Mouse (Mus musculus) embryonic facial prominence, embryonic 13.5 days (tissue): ENCODE measurements around the gene Olfr1129. TPM values are rescaled to one million over a fixed set of nuclear protein-coding genes. Genes with fewer than 3 reads are reported as not detected.
A peak's percentile ranks its signal among the peaks of the same experiment; 100 is the strongest.
"Not testable (repeated sequence)": the region's sequence is repeated elsewhere in the genome, so short reads cannot be mapped to it uniquely, and the experiment has no call there.

ENCODE experiments used
- ATAC-seq: fragments of 200-750 bp; cut with Nextera tagmentation; 2 replicates; pipeline ENCODE4 v1.8.0; 2017; ENCODE audit warnings: low read depth; ENCODE audit not compliant: insufficient number of reproducible peaks, insufficient read depth, low FRiP score, low TSS enrichment
- H3K27ac ChIP-seq: fragments of 300-500 bp; sonication (generic); 2 replicates; pipeline ENCODE4 v1.5.1; 2015; ENCODE audit warnings: moderate library complexity, mild to moderate bottlenecking, inconsistent platforms
- H3K27me3 ChIP-seq: fragments of 300-500 bp; sonication (generic); 2 replicates; pipeline ENCODE4 v1.6.1; 2015; ENCODE audit warnings: mild to moderate bottlenecking, inconsistent platforms
- H3K36me3 ChIP-seq: fragments of 300-500 bp; sonication (generic); 2 replicates; pipeline ENCODE4 v1.6.1; 2015; ENCODE audit warnings: mild to moderate bottlenecking, inconsistent platforms
- H3K4me1 ChIP-seq: fragments of 300-500 bp; sonication (generic); 2 replicates; pipeline ENCODE4 v1.6.1; 2015; ENCODE audit warnings: inconsistent platforms
- H3K4me2 ChIP-seq: fragments of 300-500 bp; sonication (generic); 2 replicates; pipeline ENCODE4 v1.6.1; 2015; ENCODE audit warnings: moderate library complexity, mild to moderate bottlenecking, inconsistent platforms
- H3K4me3 ChIP-seq: fragments of 300-500 bp; sonication (generic); 2 replicates; pipeline ENCODE4 v1.5.1; 2015; ENCODE audit warnings: mild to moderate bottlenecking, inconsistent platforms
- H3K9ac ChIP-seq: fragments of 300-500 bp; sonication (generic); 2 replicates; pipeline ENCODE4 v1.6.1; 2015; ENCODE audit warnings: mild to moderate bottlenecking, inconsistent platforms
- H3K9me3 ChIP-seq: fragments of 300-500 bp; sonication (generic); 2 replicates; pipeline ENCODE4 v1.6.1; 2016; ENCODE audit warnings: inconsistent platforms
- WGBS: fragments of 180-500 bp; shearing (Covaris S2); methylation state at CpG from one replicate; pipeline ENCODE4 v1.1.7; 2015; ENCODE audit warnings: mixed read lengths; 5-methylcytosine and 5-hydroxymethylcytosine counted together
- polyA plus RNA-seq: library from polyadenylated mRNA; unstranded; fragments of >200 nt; fragmentation: Nextera tagmentation; extraction: Ambion mirVana; gene quantifications from 2 replicates; pipeline ENCODE4 v1.2.1, GENCODE M21; 2015

The Olfr1129 gene
- polyA plus RNA-seq = not detected in 2 replicates

DNA sequence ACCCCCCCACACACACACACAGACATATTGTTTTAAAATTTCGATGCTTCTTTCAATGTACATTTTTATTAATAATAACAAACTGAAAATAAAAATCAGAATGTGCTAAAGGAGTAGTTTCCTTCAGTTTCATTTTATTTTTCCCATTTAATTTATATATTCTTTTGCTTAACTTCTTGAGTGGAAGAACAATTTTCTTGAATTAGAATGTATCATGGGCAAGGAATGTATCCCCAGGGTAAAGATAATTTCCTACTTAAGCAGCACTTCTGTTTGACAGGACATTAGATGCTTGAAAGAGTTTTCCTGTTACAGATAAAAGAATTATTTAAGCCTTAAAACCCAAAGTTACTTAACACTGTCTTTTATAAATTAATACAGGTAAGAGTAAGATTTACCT lies at the start of gene Olfr1129:
Gene Olfr1129, plus strand, starts transcription at position 301 of the 400 bp plus-strand sequence.
- H3K36me3 ChIP-seq, H3K27me3 ChIP-seq, ATAC-seq, H3K9ac ChIP-seq, H3K4me3 ChIP-seq, H3K27ac ChIP-seq, H3K4me2 ChIP-seq, H3K9me3 ChIP-seq, H3K4me1 ChIP-seq: not testable (repeated sequence)
- WGBS = 66% methylated on average over 1 of the region's 1 CpGs

GRCm38 (mm10) chr2:87525899-87526616 lies 47.6 kb upstream of the Olfr1129 start:
- H3K9ac ChIP-seq, H3K4me1 ChIP-seq, ATAC-seq, H3K27me3 ChIP-seq, H3K36me3 ChIP-seq, H3K9me3 ChIP-seq, H3K27ac ChIP-seq: not testable (repeated sequence)
- H3K4me3 ChIP-seq = peak overlapping the region; percentile 29
- peak overlapping the region; percentile 51 for H3K4me2 ChIP-seq
- WGBS = 28% methylated on average over 39 of the region's 39 CpGs

DNA sequence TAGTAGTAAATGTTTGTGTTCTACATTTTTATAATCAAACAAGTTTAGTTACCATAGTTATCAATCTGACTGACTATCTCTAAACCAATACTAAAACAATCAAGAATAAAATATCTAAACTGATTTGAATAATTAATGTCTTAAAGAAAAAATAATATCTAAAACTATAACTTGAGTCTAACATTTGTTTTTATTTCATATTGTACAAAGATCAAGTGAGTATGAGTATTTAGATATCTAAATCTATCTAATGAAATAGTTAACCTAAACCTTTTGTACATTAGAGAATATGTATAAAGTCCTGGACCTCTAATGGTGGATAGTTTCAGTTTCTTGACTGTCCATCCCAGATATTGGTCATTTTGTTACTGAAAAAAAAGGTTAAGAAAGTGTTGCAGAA lies 42.2 kb upstream of the Olfr1129 start, which contains the start of gene Olfr153:
Gene Olfr153, plus strand, starts transcription at position 301 of the 400 bp plus-strand sequence.
- Histone ChIP-seq H3K9ac (no peak within 1 kb of the TSS), H3K4me3 (no peak within 1 kb of the TSS), H3K4me1 (no peaks in the 10 kb centered on the region), H3K4me2 (no peak within 1 kb of the TSS), H3K9me3 (no peaks in the 10 kb centered on the region), H3K27ac (no peak within 1 kb of the TSS), H3K27me3 (no peaks in the 10 kb centered on the region), H3K36me3 (no peaks in the 10 kb centered on the region)
- ATAC-seq = no peak

- no peaks in the 10 kb centered on the region for H3K27me3 ChIP-seq
- no peaks in the 10 kb centered on the region for H3K36me3 ChIP-seq
- no peak overlapping the region for H3K27ac ChIP-seq
- H3K4me2 ChIP-seq = no peak overlapping the region
- no peak overlapping the region for H3K9ac ChIP-seq
- WGBS = 40% methylated on average over 2 of the region's 2 CpGs
- H3K4me3 ChIP-seq = no peak overlapping the region
- H3K4me1 ChIP-seq = no peaks in the 10 kb centered on the region
- ATAC-seq = no peak
- no peaks in the 10 kb centered on the region for H3K9me3 ChIP-seq
These were observed 38.9 kb upstream of the Olfr1129 start for GRCm38 (mm10) chr2:87534826-87535225.

DNA sequence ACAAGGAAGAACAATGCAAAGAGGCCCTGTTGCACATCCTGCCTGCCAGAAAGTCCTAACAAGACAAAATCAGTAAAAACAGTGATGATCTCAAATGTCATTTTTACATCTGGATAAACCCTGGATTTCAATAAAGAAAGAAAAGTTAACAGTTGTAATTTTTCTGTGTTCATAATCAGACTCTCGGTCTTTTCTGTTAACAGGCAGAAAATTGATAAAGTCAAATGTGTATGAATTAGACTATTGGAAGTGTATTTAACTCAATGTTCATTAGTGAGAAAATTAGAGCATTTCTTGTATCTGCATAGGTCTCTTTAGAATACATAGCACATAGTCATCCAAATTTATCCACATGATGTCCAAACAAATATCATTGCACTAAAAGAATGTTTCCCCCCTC lies 28.3 kb upstream of the Olfr1129 start, which contains the start of gene Olfr1128:
Gene Olfr1128, minus strand, starts transcription at position 101 of the 400 bp plus-strand sequence.
- 88% methylated on average over 1 of the region's 1 CpGs for WGBS
- no peak within 1 kb of the TSS for H3K4me3 ChIP-seq

DNA sequence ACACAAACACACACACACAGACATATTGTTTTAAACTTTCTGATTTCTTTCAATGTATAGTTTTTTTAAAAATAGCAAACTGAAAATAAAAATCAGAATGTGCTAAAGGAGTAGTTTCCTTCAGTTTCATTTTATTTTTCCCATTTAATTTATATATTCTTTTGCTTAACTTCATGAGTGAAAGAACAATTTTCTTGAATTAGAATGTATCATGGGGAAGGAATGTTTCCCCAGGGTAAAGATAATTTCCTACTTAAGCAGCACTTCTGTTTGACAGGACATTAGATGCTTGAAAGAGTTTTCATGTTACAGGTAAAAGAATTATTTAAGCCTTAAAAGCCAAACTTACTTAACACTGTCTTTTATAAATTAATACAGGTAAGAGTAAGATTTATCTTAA lies 32.2 kb downstream of the Olfr1129 start, which contains the start of gene Olfr1130:
Gene Olfr1130, plus strand, starts transcription at position 301 of the 400 bp plus-strand sequence.
- ATAC-seq, H3K27ac ChIP-seq, H3K9me3 ChIP-seq, H3K4me1 ChIP-seq, H3K36me3 ChIP-seq, H3K4me3 ChIP-seq, H3K4me2 ChIP-seq, H3K27me3 ChIP-seq, H3K9ac ChIP-seq: not testable (repeated sequence)

More for the DNA sequence above, 28.3 kb upstream of the Olfr1129 start, which contains the start of gene Olfr1128:
- Histone ChIP-seq H3K36me3 (no peaks in the 10 kb centered on the region), H3K27ac (no peak within 1 kb of the TSS), H3K9ac (no peak within 1 kb of the TSS), H3K27me3 (no peaks in the 10 kb centered on the region), H3K4me2 (no peak within 1 kb of the TSS), H3K9me3 (no peaks in the 10 kb centered on the region), H3K4me1 (no peaks in the 10 kb centered on the region)
- ATAC-seq = no peak

DNA sequence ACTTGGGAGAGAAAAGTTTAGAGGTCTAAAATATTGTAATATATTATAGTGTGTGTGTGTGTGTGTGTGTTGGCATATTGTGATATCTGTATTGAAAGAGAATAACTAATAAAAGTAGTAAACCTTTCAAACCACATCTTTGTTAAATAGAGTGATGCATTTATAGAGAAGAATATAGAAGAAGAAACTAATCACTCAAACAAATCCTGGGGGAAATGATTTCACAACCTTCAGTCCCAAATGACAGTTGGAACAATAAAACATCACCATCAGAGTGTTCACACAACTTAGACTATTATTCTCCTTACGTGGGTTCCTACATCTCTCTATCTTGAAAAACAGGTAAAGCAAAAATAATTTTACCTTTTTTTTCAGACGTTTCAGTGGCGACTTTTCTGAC lies 53.1 kb downstream of the Olfr1129 start, which contains the start of gene Olfr1131:
Gene Olfr1131, plus strand, starts transcription at position 301 of the 400 bp plus-strand sequence.
- no peak for ATAC-seq
- no peak within 1 kb of the TSS for H3K4me3 ChIP-seq
- no peaks in the 10 kb centered on the region for H3K9me3 ChIP-seq
- H3K27ac ChIP-seq = no peak within 1 kb of the TSS
- no peak within 1 kb of the TSS for H3K9ac ChIP-seq
- no peaks in the 10 kb centered on the region for H3K27me3 ChIP-seq
- no peak within 1 kb of the TSS for H3K4me2 ChIP-seq
- no peaks in the 10 kb centered on the region for H3K36me3 ChIP-seq
- H3K4me1 ChIP-seq = no peaks in the 10 kb centered on the region
- 70% methylated on average over 3 of the region's 3 CpGs for WGBS

Other genes starting within 250 kb of the Olfr1129 start
- not detected in 2 replicates for gene Olfr1120, start 219.1 kb upstream of the Olfr1129 start, polyA plus RNA-seq
- gene Olfr1121, start 204.0 kb upstream of the Olfr1129 start, polyA plus RNA-seq = not detected in 2 replicates
- not detected in 2 replicates for gene Olfr1122, start 188.1 kb upstream of the Olfr1129 start, polyA plus RNA-seq
- gene Olfr1123, start 157.3 kb upstream of the Olfr1129 start, polyA plus RNA-seq = not detected in 2 replicates
- gene Olfr1124, start 143.6 kb upstream of the Olfr1129 start, polyA plus RNA-seq = 0.14 TPM in 1 of 2 replicates, not detected in the other
- not detected in 2 replicates for gene Olfr1126, start 119.9 kb upstream of the Olfr1129 start, polyA plus RNA-seq
- gene Pramel7, start 76.8 kb upstream of the Olfr1129 start, polyA plus RNA-seq = not detected in 2 replicates
- not detected in 2 replicates for gene Pramel6, start 67.3 kb upstream of the Olfr1129 start, polyA plus RNA-seq
- not detected in 2 replicates for gene Olfr153, start 42.1 kb upstream of the Olfr1129 start, polyA plus RNA-seq
- gene Olfr1128, start 28.4 kb upstream of the Olfr1129 start, polyA plus RNA-seq = not detected in 2 replicates
- gene Olfr1130, start 32.3 kb downstream of the Olfr1129 start, polyA plus RNA-seq = not detected in 2 replicates
- not detected in 2 replicates for gene Olfr1131, start 53.2 kb downstream of the Olfr1129 start, polyA plus RNA-seq
- gene Olfr1132, start 63.6 kb downstream of the Olfr1129 start, polyA plus RNA-seq = not detected in 2 replicates
- gene Olfr1133, start 73.5 kb downstream of the Olfr1129 start, polyA plus RNA-seq = not detected in 2 replicates
- not detected in 2 replicates for gene Olfr1134, start 84.6 kb downstream of the Olfr1129 start, polyA plus RNA-seq
- not detected in 2 replicates for gene Olfr1135, start 99.8 kb downstream of the Olfr1129 start, polyA plus RNA-seq
- gene Olfr1136, start 120.0 kb downstream of the Olfr1129 start, polyA plus RNA-seq = not detected in 2 replicates
- 0.29 TPM in 1 of 2 replicates, not detected in the other for gene Olfr1137, start 139.3 kb downstream of the Olfr1129 start, polyA plus RNA-seq
- gene Olfr1138, start 166.1 kb downstream of the Olfr1129 start, polyA plus RNA-seq = not detected in 2 replicates
- not detected in 2 replicates for gene Olfr1140, start 169.8 kb downstream of the Olfr1129 start, polyA plus RNA-seq
- gene Olfr1141, start 180.1 kb downstream of the Olfr1129 start, polyA plus RNA-seq = not detected in 2 replicates
- gene Olfr152, start 205.6 kb downstream of the Olfr1129 start, polyA plus RNA-seq = not detected in 2 replicates
- not detected in 2 replicates for gene Olfr1143, start 226.7 kb downstream of the Olfr1129 start, polyA plus RNA-seq
- not detected in 2 replicates for gene Olfr1145, start 235.9 kb downstream of the Olfr1129 start, polyA plus RNA-seq